Mouse (Mus musculus): ENCODE measurements around the gene Acss1. TPM values are rescaled to one million over a fixed set of nuclear protein-coding genes. Genes with fewer than 3 reads are reported as not detected.

Acss1 gene
- 0.16 TPM for polyA plus RNA-seq (2014; fragmentation: Illumina TruSeq; extraction: RNeasy Lipid Tissue Mini Kit (QIAGEN cat#74804); ENCODE audit: low read depth, low replicate concordance)

DNA sequence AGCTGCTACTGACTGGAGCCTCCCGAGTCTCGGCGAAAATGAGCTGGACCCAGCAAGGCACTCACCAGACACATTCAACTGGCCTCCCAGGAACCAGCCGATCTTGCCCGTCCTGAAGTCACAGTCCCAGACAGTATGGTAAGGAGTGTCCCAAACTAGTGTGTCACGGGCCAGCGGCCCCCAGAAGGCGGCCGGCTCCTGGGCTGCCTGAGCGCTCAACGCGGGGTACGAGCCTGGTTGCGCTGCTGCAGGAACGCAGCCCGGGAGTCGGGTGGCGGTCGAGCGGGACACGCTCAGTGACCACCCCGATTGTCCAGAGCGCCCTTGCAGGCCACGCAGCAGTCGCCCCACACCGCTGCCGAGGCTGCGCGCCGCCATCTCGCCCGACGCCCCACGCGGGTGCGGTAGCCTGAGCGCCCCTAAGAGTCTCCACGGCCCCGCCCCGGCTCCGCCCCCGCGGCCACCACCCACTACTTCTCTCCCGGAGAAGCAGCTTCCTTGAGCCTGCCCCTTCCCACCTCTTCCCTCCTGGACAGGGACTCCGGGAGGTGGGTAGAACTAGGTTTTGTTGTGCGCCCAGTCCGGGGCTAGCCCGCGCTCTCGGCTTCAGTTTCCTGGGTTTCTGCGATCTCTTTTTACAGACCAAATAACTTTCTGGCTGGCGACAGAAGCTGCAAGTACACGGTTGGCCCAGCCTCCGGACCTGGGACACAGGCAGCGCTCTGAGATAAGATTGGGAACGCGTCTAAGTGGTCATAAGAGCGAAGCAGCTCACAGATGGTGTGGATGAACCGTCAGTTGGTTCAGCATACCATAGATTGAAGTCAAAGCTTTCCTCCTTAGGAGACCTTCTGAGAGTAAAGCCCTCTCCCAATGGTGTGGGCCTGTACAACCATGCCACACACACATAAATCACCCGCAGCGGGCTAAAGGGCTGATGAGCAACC, at the start of gene Acss1:
Gene Acss1, minus strand, starts transcription at position 681 of the 947 bp plus-strand sequence.

DNA sequence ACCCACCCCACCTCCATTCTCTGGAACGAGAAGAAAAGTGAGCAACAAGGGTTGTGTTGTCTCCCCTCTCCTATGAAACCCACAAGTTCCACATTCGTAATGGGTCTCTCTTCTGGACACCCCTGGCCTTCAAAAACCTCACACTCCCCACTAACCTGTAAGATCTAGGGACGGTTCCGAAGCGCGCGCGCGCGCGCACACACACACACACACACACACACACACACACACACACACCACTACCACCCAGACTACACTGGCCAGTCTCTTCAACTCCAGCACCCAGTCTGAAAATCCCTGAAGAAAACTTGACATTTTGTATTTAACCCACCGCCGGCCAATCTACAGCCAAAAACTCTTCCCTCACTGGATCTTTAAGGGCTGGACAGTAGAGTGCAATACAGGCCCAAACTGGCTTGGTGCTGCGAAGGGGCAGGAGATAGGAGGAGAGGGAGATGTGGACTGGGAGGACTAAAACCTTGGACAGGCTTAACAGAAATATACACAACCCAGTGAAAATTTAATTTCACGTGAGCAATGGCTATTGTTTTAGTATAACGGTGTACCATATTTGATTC, 21.0 kb upstream of the Acss1 start, which contains the start of gene Vsx1:
Gene Vsx1, minus strand, starts transcription at position 138 of the 578 bp plus-strand sequence.

DNA sequence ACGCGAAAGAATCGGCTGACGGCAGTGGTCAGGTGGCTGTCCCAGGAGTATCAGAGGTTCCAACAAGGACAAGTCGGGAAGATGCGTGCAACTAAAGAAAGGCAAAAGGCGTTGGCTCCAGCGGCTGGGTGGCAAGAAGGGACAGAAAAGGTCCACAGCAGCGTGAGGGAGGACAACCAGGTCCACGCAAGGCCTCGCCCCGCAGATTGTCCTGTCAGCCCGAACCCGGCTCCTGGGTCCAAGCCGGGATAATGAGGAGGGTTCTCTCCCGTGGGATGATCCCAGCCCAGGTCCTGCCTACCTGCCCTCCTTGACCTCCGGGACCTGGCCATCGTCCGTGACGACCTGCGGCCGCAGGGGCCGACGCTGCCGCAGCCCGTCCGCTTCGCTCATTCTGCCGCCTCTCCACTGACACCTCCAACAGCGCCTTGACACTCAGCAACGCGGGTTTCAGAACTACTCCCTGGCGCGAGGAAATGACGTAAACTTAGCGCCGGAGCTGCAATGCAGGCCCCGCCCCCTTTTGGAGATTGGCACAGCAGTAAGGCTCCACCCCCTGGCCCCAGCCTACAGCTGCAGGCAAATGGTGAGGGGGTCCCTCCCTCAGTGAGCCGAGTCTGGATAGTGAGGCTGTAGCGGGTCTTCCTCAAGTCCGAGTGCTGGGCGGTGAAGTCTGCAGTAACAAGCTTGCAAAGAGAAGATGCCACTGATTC, 60.1 kb downstream of the Acss1 start, which contains the start of gene Apmap:
Gene Apmap, minus strand, starts transcription at position 481 of the 713 bp plus-strand sequence.

DNA sequence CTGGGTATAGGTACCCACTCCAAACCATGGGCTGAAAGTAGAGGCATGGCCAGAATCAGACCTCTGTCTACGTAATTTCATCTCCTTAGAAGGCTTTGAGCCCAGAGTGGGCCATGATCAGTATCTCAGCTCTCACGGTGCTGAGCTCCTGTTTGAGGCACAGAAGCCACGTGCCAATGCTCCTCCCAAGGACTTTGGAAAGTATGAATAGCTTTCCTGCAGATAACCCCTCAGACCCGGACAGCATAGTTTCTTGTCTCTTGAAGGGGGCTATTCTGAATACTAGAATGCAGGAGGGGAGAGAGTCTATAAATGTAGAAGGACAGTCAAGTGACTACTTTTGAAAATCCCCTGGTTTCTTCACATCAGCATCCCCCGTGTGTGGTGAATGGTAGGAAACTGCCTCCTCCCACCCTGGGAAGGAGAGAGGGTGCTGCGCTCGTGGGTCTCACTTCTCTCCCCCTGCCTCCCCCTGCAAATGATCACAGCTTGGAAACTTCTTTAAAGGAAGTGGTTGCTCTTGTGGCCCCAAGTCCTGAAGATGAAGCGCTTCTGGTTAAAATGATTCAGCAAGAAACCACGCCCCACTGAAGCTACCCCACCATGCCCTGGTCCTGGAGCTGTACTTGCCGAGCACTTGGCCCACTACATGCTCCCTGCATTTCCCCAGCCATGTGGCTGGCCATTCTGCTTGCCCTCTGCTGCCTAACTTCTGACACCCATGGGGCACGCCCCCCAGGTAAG, 98.3 kb downstream of the Acss1 start, which contains the start of gene Cst7:
Gene Cst7, plus strand, starts transcription at position 569 of the 744 bp plus-strand sequence.

Other genes starting within 250 kb of the Acss1 start
- gene Zfp442, start 217.0 kb downstream of the Acss1 start, polyA plus RNA-seq (2014; fragmentation: Illumina TruSeq; extraction: RNeasy Lipid Tissue Mini Kit (QIAGEN cat#74804); ENCODE audit: low read depth, low replicate concordance), result 2.7 TPM
- not detected for gene Zfp345, start 183.4 kb downstream of the Acss1 start, polyA plus RNA-seq (2014; fragmentation: Illumina TruSeq; extraction: RNeasy Lipid Tissue Mini Kit (QIAGEN cat#74804); ENCODE audit: low read depth, low replicate concordance)
- gene Cst7, start 98.1 kb downstream of the Acss1 start, polyA plus RNA-seq (2014; fragmentation: Illumina TruSeq; extraction: RNeasy Lipid Tissue Mini Kit (QIAGEN cat#74804); ENCODE audit: low read depth, low replicate concordance), result not detected
- 41.0 TPM for gene Apmap, start 59.9 kb downstream of the Acss1 start, polyA plus RNA-seq (2014; fragmentation: Illumina TruSeq; extraction: RNeasy Lipid Tissue Mini Kit (QIAGEN cat#74804); ENCODE audit: low read depth, low replicate concordance)
- not detected for gene Vsx1, start 20.9 kb upstream of the Acss1 start, polyA plus RNA-seq (2014; fragmentation: Illumina TruSeq; extraction: RNeasy Lipid Tissue Mini Kit (QIAGEN cat#74804); ENCODE audit: low read depth, low replicate concordance)
- 0.98 TPM for gene Entpd6, start 80.5 kb upstream of the Acss1 start, polyA plus RNA-seq (2014; fragmentation: Illumina TruSeq; extraction: RNeasy Lipid Tissue Mini Kit (QIAGEN cat#74804); ENCODE audit: low read depth, low replicate concordance)
- gene Pygb, start 118.2 kb upstream of the Acss1 start, polyA plus RNA-seq (2014; fragmentation: Illumina TruSeq; extraction: RNeasy Lipid Tissue Mini Kit (QIAGEN cat#74804); ENCODE audit: low read depth, low replicate concordance), result 1.4 TPM
- 41.3 TPM for gene Abhd12, start 236.2 kb upstream of the Acss1 start, polyA plus RNA-seq (2014; fragmentation: Illumina TruSeq; extraction: RNeasy Lipid Tissue Mini Kit (QIAGEN cat#74804); ENCODE audit: low read depth, low replicate concordance)
- gene Gins1, start 236.9 kb upstream of the Acss1 start, polyA plus RNA-seq (2014; fragmentation: Illumina TruSeq; extraction: RNeasy Lipid Tissue Mini Kit (QIAGEN cat#74804); ENCODE audit: low read depth, low replicate concordance), result 4.3 TPM